Mouse (Mus musculus) adrenal gland, adult 2 months (tissue): ENCODE measurements around the gene Adgrg7. TPM values are rescaled to one million over a fixed set of nuclear protein-coding genes. Genes with fewer than 3 reads are reported as not detected.
A peak's percentile ranks its signal among the peaks of the same experiment; 100 is the strongest.

Experiments used
- DNase-seq: peaks from one replicate; pipeline ENCODE4 v3.0.0; 2021
- long read RNA-seq: library from polyadenylated mRNA; stranded (forward); transcript quantifications from one replicate; pipeline ENCODE4 v2.0.0, GENCODE M21; 2021
- polyA plus RNA-seq: library from polyadenylated mRNA; depleted of rRNA; stranded (reverse); fragments of >200 nt; gene quantifications from 2 replicates; pipeline ENCODE4 v1.2.3, GENCODE M21; 2012; rRNA removed
- total RNA-seq, 2 experiments: library from RNA; stranded (reverse); gene quantifications; 2 replicates each; pipeline ENCODE4 v1.2.3; 2021

Adgrg7 gene
- total RNA-seq (under 1 TPM in 1 of 2 experiments, not detected in 1; 0.17 TPM), polyA plus RNA-seq (not detected in 2 replicates)
- long read RNA-seq = 0 reads

GRCm38 (mm10) chr16:56795481-56796139 lies at the start of gene Adgrg7:
Adgrg7 (minus strand) TSS chr16:56795855.
- DNase-seq = no peak

- DNase-seq = no peak
These were observed 47.3 kb upstream of the Adgrg7 start for GRCm38 (mm10) chr16:56842988-56843387.

- no peak for DNase-seq
These were observed 37.7 kb upstream of the Adgrg7 start for GRCm38 (mm10) chr16:56833312-56833711.

GRCm38 (mm10) chr16:56831986-56832385 lies 36.3 kb upstream of the Adgrg7 start:
- DNase-seq = no peak

DNA sequence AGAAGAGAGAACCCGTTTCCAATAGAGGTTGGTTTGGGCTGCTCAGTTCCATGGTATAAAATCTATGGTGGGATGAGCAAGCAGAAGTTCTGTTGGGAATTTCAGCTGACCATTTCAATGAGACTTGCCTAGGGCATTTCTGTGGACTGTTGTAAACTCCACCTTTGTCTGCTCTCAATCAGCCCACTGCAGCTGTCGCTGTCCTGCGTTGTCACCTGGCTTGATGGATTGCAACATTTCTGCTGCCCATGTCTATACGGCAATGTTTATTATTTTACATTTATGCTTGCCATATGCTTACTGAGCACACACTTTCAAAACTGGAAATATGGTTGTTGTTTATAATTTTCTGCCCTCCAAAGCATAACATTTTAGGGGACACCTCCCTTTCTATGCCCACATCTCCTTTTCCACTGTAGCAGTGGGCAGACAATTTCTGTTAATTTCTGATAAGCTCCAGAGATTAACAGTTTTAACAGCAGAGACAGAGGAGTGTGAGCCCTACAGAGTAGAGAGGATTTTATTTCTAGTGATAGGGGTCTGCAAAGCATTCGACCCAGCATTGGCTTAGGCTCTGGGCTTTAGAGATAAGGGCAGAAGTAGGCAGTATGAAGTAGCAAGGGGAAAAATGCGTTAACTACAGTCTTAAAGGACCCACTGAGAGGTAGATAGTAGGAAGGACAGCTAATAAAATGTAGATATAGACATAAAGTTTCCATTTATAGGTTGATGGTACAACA lies 5.9 kb upstream of the Adgrg7 start:
- no peak for DNase-seq

DNA sequence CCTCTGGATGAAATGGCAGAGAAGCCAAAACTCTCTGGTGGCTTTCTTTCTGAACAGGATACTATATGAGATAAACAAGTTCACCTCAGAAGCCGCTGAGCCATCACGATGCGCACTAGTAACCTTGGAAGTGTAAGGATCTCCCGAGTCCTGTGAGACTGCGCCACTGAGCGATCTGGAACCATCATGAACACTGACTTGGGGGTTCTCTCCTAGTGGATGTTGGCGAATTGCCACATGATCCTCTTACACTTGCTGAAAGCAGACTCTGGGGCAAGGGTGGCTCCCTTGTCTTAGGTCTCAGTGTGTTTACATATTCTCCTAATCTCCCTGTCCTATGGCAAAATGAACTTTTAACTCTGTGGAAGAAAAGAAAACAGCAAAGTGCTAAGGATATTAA lies 5.3 kb upstream of the Adgrg7 start:
- no peak for DNase-seq

GRCm38 (mm10) chr16:56800469-56800868 lies 4.8 kb upstream of the Adgrg7 start:
- DNase-seq = no peak

DNA sequence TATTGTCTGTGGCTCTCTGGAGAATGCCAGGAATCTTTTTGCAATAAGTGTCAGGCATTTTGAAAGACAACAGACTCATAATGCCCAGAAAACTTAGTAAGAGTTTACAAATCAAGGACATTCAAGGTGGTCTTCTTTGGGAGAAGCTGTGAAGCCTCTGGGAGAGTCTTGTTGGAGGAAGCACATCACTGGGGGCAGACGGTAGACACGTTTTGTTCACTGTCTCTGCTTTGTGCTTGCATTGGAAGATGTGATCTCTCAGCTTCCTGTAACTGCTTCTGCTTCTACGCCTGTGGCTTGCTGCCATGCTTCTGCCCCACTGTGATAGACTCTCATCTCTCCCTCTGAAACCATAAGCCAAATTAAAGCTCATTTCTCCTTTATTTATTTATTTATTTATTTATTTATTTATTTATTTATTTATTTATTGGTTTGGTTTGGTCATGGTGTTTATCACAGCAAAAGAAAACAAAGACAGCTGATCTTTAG lies 3.9 kb upstream of the Adgrg7 start:
- DNase-seq = no peak

- no peak for DNase-seq
These were observed 3.2 kb upstream of the Adgrg7 start for GRCm38 (mm10) chr16:56798873-56799272.

DNA sequence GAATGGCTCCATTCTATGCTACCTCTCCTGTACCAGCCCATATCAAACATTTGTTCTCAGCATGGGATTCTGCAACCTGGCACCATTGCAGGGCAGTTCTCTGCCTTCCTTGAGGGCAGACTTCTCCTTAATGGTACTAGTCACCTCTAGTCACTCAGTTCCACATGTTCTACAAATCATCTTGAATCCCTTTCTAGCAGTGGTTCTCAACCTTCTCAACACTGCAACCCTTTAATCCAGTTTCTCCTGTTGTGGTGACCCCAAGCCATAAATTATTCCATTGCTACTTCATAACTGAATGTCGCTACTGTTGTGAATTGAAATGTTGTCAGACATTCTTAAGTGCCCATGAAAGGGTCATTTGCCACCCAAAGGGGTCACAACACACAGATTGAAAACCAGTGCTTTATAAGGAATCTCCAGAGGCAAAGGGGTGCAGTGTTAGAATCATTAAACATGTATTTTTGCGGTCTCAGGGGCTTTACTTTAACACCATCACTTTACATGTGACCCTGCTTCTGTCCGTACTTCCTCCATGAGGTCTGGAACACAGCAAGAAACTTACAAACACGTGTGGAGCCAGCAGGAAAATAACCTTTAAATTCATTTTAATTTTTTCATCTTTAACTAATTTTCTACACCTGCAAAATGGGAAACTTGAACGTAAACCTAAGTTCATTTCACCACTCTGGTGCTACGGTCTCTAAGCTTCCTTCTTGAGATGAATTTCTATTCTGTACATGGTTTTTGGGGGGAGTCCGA lies 1.1 kb downstream of the Adgrg7 start:
- no peak for DNase-seq

- DNase-seq = no peak
These were observed 1.9 kb downstream of the Adgrg7 start for GRCm38 (mm10) chr16:56793778-56794177.

DNA sequence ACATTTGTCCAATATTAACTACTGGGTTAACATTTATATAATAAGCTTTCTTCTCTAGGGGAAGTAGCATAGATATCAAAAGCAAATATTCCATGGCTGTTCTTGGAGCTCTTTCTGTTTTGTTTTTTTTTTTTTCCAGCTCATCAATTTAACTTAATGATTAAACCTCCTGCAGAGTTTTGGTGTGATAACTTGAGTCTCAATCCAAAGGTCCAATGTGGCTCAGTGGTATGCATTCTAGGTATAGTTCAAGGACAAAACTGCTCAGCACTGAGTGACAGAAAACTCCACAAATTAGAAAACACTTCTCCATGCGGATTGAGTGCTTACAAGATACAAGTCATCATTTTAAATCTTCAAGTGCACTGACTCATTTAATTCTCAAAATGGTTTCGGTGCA lies 9.7 kb downstream of the Adgrg7 start:
- no peak for DNase-seq

- DNase-seq = peak; percentile 13
These were observed 24.2 kb downstream of the Adgrg7 start for GRCm38 (mm10) chr16:56771163-56772105.

DNA sequence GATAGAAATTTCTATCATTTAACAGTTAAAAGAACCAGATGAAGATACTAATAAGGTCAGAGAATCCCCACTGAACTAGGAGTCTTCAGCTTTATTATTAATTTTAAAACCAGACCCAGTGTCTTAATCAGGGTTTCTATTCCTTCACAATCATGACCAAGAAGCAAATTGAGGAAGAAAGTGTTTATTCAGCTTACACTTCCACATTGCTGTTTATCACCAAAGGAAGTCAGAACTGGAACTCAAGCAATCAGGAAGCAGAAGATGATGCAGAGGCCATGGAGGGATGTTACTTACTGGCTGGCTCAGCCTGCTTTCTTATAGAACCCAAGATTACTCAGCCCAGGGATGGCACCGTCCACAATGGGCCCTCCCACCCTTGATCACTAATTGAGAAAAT lies 66.6 kb downstream of the Adgrg7 start:
- DNase-seq = no peak

DNA sequence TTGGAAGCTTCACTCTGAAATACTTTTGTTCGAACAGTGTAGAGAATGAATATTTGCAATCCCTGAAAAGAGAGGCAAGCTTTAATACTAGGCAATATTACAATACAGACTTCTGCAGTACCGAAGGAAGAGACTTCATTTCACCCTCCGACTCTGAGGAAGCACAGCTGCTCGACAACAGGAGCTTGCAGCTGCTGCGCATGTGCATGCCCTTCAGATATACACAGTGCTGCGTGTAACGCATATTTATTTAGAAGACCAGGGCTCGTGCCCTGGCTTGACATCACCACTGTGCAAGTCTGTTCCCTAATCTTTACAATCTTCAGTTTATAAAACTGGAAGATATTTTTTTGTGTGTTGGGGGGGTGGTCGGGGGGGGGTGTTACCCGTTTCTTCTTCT lies 70.7 kb downstream of the Adgrg7 start:
- DNase-seq = no peak

GRCm38 (mm10) chr16:56722357-56722756 lies 73.3 kb downstream of the Adgrg7 start:
- no peak for DNase-seq

- no peak for DNase-seq
These were observed 76.6 kb downstream of the Adgrg7 start for GRCm38 (mm10) chr16:56719031-56719430.

GRCm38 (mm10) chr16:56717224-56718200 lies 78.1 kb downstream of the Adgrg7 start, which contains the start of gene Tfg:
Tfg (minus strand) TSS chr16:56717450.
- DNase-seq = peak; percentile 99

DNA sequence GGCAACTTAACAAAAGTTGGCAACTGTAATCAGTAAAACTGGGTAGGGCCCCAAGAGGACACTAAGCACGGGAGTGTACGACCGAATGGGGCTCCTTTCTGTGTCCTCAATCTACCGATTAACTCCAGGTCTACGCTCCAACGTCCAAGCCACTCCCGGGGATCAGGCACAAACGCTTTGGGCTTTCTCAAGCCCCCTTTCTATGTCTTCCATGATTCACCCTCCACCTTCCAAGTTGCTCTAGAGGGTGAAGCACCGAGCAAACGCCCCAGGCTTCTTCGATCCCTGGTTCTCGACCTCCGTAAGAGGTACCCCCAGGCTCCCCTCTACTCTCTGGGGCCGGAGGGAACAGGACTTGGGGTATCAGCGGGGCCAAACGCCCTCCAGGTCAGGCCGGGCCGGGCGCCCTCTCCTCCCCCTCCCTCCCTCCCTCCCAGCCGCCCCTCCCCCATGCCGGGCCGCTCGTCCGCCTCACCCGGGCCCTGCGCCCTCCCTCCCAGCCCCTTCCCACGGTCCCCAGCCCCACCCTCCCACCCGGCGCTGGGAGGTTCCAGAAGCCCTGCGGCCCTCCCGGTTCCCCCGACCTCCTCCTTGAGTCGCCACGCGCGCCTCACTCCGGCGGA lies 79.0 kb downstream of the Adgrg7 start:
- DNase-seq = no peak

DNA sequence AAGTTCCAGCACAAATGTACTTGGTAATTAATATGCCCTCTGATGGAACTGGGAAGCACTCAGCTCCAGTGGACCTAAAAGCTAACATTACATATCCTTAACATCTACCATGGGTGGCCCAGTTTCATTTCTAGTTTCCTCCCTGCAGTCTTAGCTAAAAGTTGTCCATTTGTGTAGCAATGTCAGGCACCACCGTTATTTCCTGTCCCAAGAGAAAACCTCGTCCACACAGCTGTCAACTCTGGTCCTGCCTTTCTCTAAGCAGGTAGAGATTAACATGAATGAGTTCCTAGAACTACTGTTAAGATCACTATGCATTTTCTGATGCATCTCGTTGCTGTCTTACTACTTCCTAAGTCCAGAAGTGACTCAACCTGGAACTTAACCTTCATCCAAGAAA lies 80.0 kb downstream of the Adgrg7 start:
- no peak for DNase-seq
